Mouse (Mus musculus) hindbrain, postnatal 0 days (tissue): ENCODE results near the gene Plcb1. TPM values are rescaled to one million over a fixed set of nuclear protein-coding genes. Genes with fewer than 3 reads are reported as not detected.

Experiments used
- ATAC-seq: fragments of 200-750 bp; cut with Nextera tagmentation; 2 replicates; pipeline ENCODE4 v1.8.0; 2017; ENCODE audit warnings: mild to moderate bottlenecking, moderate TSS enrichment, moderate library complexity
- DNase-seq: peaks from one replicate; pipeline ENCODE4 v3.0.0-alpha.2; 2015; ENCODE audit warnings: low spot score
- H3K27ac ChIP-seq: fragments of 300-500 bp; sonication (generic); 2 replicates; pipeline ENCODE4 v1.5.1; 2014; ENCODE audit warnings: mild to moderate bottlenecking
- H3K27me3 ChIP-seq: fragments of 300-500 bp; sonication (generic); 2 replicates; pipeline ENCODE4 v1.6.1; 2014; ENCODE audit warnings: low read length, mixed read lengths; ENCODE audit not compliant: insufficient read depth
- H3K36me3 ChIP-seq: fragments of 300-500 bp; sonication (generic); 2 replicates; pipeline ENCODE4 v1.6.1; 2014; ENCODE audit warnings: low read length, mixed read lengths; ENCODE audit not compliant: insufficient read depth
- H3K4me1 ChIP-seq: fragments of 300-500 bp; sonication (generic); 2 replicates; pipeline ENCODE4 v1.6.1; 2014; ENCODE audit warnings: antibody characterized with exemption, low read length, mixed read lengths; ENCODE audit not compliant: insufficient read depth
- H3K4me2 ChIP-seq: fragments of 300-500 bp; sonication (generic); 2 replicates; pipeline ENCODE4 v1.6.1; 2014; ENCODE audit warnings: low read depth, mild to moderate bottlenecking, low read length, moderate library complexity, mixed read lengths
- H3K4me3 ChIP-seq: fragments of 300-500 bp; sonication (generic); 2 replicates; pipeline ENCODE4 v1.5.1; 2014; ENCODE audit warnings: low read length
- H3K9ac ChIP-seq: fragments of 300-500 bp; sonication (generic); replicated peaks from 2 replicates; pipeline ENCODE4 v1.6.1; 2014; ENCODE audit warnings: mild to moderate bottlenecking, low read length, moderate library complexity, mixed read lengths
- H3K9me3 ChIP-seq: fragments of 300-500 bp; sonication (generic); 2 replicates; pipeline ENCODE4 v1.6.1; 2016; ENCODE audit warnings: low read length, mixed read lengths
- CTCF ChIP-seq: IDR thresholded peaks from 2 replicates; pipeline ENCODE4 v1.5.1; 2016; ENCODE audit warnings: antibody characterized with exemption, control low read depth, low read depth
- WGBS: fragments of 180-500 bp; shearing (Covaris S2); extraction: QIAGEN DNeasy Blood & Tissue Kit; methylation state at CpG from one replicate; pipeline ENCODE4 v1.1.7; 2014; 5-methylcytosine and 5-hydroxymethylcytosine counted together
- polyA plus RNA-seq: library from polyadenylated mRNA; unstranded; fragments of >200 nt; fragmentation: Nextera tagmentation; extraction: Ambion mirVana; gene quantifications from 2 replicates; pipeline ENCODE4 v1.2.1, GENCODE M21; 2015
- total RNA-seq: library from RNA; depleted of rRNA; stranded (reverse); fragments of >200 nt; gene quantifications from 2 replicates; pipeline ENCODE4 v1.2.3, GENCODE M21; 2014

Gene Plcb1
- total and polyA plus RNA-seq, 2 experiments from 2014 or later = 47.4 to 48.8 TPM

- H3K4me1 ChIP-seq = no peaks in the 10 kb centered on the region
- H3K4me3 ChIP-seq = no peak overlapping the region
- no peak overlapping the region for H3K9ac ChIP-seq
- H3K4me2 ChIP-seq = no peak overlapping the region
- no peaks in the 10 kb centered on the region for H3K36me3 ChIP-seq
- no peak for TF ChIP-seq CTCF
- no peak overlapping the region for H3K27ac ChIP-seq
- ATAC-seq = no peak
- WGBS = 83% methylated on average over 1 of the region's 1 CpGs
- no peaks in the 10 kb centered on the region for H3K9me3 ChIP-seq
- no peak for DNase-seq
- no peaks in the 10 kb centered on the region for H3K27me3 ChIP-seq
These were observed 50.2 kb downstream of the Plcb1 start for GRCm38 (mm10) chr2:134836097-134836496.

GRCm38 (mm10) chr2:134838185-134838584 is 52.3 kb downstream of the Plcb1 start:
- DNase-seq (no peak), ATAC-seq (no peak)
- no peaks in the 10 kb centered on the region for H3K9me3 ChIP-seq
- H3K27me3 ChIP-seq = no peaks in the 10 kb centered on the region
- no peak overlapping the region for H3K4me3 ChIP-seq
- no peaks in the 10 kb centered on the region for H3K36me3 ChIP-seq
- WGBS = 95% methylated on average over 1 of the region's 1 CpGs
- no peaks in the 10 kb centered on the region for H3K4me1 ChIP-seq
- H3K27ac ChIP-seq = no peak overlapping the region
- TF ChIP-seq CTCF = no peak
- no peak overlapping the region for H3K4me2 ChIP-seq
- H3K9ac ChIP-seq = no peak overlapping the region

- no peaks in the 10 kb centered on the region for H3K27me3 ChIP-seq
- TF ChIP-seq CTCF = peak; percentile 37
- H3K9ac ChIP-seq = no peak overlapping the region
- no peak for DNase-seq
- no peak for ATAC-seq
- H3K9me3 ChIP-seq = no peaks in the 10 kb centered on the region
- no peaks in the 10 kb centered on the region for H3K36me3 ChIP-seq
- no peak overlapping the region for H3K4me3 ChIP-seq
- no peaks in the 10 kb centered on the region for H3K4me1 ChIP-seq
- H3K4me2 ChIP-seq = no peak overlapping the region
- no peak overlapping the region for H3K27ac ChIP-seq
- WGBS = 90% methylated on average over 1 of the region's 1 CpGs
These were observed 53.0 kb downstream of the Plcb1 start for GRCm38 (mm10) chr2:134838888-134839287.

DNA sequence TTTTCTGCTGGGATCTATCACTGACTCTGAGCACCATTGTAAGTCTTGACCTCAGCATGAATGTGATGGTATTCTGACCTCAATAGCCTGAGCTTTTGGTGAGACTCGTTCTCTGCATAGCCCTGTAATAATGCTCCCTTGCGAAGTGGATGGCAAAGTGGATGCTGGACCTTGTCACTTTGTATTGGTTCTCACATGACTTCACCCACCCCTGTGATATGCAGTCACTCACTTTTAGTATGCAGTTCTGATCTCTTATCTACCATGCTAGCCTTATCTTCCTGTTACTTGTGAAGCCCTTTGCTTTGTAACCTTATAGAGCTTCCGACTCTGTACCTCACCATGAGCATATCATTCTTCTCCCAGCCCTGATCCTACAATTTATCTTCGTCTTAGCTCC is 57.0 kb downstream of the Plcb1 start:
- Histone ChIP-seq H3K9ac (no peak overlapping the region), H3K4me3 (no peak overlapping the region), H3K36me3 (no peaks in the 10 kb centered on the region), H3K4me1 (no peaks in the 10 kb centered on the region), H3K27ac (no peak overlapping the region), H3K27me3 (no peaks in the 10 kb centered on the region), H3K9me3 (no peaks in the 10 kb centered on the region), H3K4me2 (no peak overlapping the region)
- WGBS = 91% methylated on average over 4 of the region's 4 CpGs
- DNase-seq = no peak
- no peak for TF ChIP-seq CTCF
- no peak for ATAC-seq

- no peak for TF ChIP-seq CTCF
- H3K36me3 ChIP-seq = no peaks in the 10 kb centered on the region
- no peak overlapping the region for H3K9ac ChIP-seq
- H3K4me2 ChIP-seq = no peak overlapping the region
- ATAC-seq = no peak
- H3K9me3 ChIP-seq = no peaks in the 10 kb centered on the region
- no peaks in the 10 kb centered on the region for H3K27me3 ChIP-seq
- WGBS = 59% methylated on average over 6 of the region's 6 CpGs
- DNase-seq = no peak
- H3K4me3 ChIP-seq = no peak overlapping the region
- no peak overlapping the region for H3K27ac ChIP-seq
- no peaks in the 10 kb centered on the region for H3K4me1 ChIP-seq
These were observed 58.7 kb downstream of the Plcb1 start for GRCm38 (mm10) chr2:134844391-134845238.

- no peak for TF ChIP-seq CTCF
- Histone ChIP-seq H3K4me2 (no peak overlapping the region), H3K27ac (no peak overlapping the region), H3K9ac (no peak overlapping the region), H3K4me1 (no peaks in the 10 kb centered on the region), H3K4me3 (no peak overlapping the region), H3K27me3 (no peaks in the 10 kb centered on the region), H3K36me3 (no peaks in the 10 kb centered on the region), H3K9me3 (no peaks in the 10 kb centered on the region)
- 66% methylated on average over 3 of the region's 3 CpGs for WGBS
- no peak for DNase-seq
- ATAC-seq = no peak
These were observed 59.4 kb downstream of the Plcb1 start for GRCm38 (mm10) chr2:134845239-134845738.

DNA sequence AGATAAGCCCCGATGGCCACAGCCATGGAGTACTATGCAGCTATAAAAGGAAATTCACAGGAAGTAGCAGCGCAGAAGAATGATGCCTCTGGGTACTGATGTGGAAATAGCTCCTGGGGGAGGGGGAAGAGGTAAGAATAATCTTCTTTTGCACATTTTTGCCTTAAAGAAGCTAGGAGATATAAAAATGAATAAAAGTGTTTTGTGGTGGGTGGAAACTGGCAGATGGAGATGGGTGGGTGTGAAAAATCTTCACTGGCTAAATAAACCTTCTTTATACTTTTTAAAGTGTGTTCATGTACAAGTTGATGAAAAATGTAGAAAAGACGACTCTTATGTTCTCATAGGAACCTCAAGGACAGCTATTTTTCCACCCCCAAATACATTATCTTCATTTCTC is 60.7 kb downstream of the Plcb1 start:
- TF ChIP-seq CTCF = no peak
- H3K4me3 ChIP-seq = no peak overlapping the region
- ATAC-seq (no peak), DNase-seq (no peak)
- WGBS = 86% methylated on average over 3 of the region's 3 CpGs
- H3K27me3 ChIP-seq = no peaks in the 10 kb centered on the region
- no peak overlapping the region for H3K4me2 ChIP-seq
- H3K27ac ChIP-seq = no peak overlapping the region
- no peak overlapping the region for H3K9ac ChIP-seq
- no peaks in the 10 kb centered on the region for H3K36me3 ChIP-seq
- H3K9me3 ChIP-seq = no peaks in the 10 kb centered on the region
- H3K4me1 ChIP-seq = no peaks in the 10 kb centered on the region
